Comparison of ENCODE assay signal across 8 mouse cellular contexts in the genomic region with DNA sequence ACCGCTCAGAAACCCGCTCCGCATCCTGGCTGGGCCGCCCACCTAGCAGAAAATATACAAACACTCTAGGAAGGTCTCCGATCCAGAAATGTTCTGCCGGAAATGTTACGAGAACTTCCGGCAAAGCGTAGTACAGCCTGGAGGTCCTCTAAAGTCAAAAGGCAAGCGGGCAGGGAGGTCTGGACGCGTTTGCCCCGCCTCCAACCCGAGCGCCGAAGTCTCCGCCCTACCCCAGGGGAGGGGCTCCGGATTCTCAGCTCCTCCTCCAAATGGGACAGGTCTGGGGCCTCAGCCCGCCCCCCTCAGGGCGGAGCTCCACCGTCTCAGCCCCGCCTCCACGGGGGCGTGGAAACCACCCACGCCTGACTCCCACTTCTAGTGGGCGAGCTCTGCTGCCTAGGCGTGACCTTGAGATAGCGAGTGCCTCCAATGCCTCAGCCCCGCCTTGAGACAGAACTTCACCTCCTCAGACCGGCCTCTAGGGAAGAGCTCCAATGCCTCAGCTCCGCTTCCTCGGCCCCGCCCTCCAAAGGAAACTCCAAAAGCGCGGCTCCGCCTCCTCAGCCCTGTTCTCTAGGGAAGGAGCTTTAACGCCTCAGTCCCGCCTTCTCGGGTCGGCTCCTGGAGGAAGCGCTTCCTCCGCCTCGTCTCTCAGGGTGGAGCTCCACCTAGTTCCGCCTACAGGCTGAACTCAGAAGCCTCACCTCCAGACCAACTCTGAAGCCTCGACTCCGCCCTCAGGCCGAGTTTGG. TPM values are rescaled to one million over a fixed set of nuclear protein-coding genes. Genes with fewer than 3 reads are reported as not detected.
DNase-seq lines count a peak whose midpoint lies in the region; ATAC-seq lines count a peak whose summit lies in the region.

Gene Mtrf1l (minus strand): TSS at position 171 of the 752 bp plus-strand sequence.

- WGBS in intestine, embryonic 14.5 days, result under 1% methylated on average over 47 of the region's 47 CpGs

- H3K4me3 ChIP-seq in intestine, embryonic 14.5 days (ENCODE audit: low read depth, low read length), result peak within 1 kb of the TSS; percentile 88

- H3K36me3 ChIP-seq in intestine, embryonic 14.5 days (ENCODE audit: control insufficient read depth, insufficient read depth, low read length), result peaks cover 23% of the 10 kb centered on the region

- no peaks in the 10 kb centered on the region for H3K9me3 ChIP-seq in intestine, embryonic 14.5 days (ENCODE audit: control insufficient read depth, low read length)

- intact Hi-C loops in left cerebral cortex, postnatal 14 days (cut with DNase I), result loop anchor here (2.0 kb wide), 1 partner anchor 17 kb away; no protein-coding TSS in a partner anchor

- peaks cover 6% of the 10 kb centered on the region for H3K4me1 ChIP-seq in intestine, embryonic 14.5 days (replicated peaks; ENCODE audit: control insufficient read depth, insufficient read depth, low read length)

- ATAC-seq in intestine, embryonic 14.5 days (replicated peaks; ENCODE audit: low FRiP score, low TSS enrichment, low read depth), result peak; percentile 96

- peak; percentile 95 to 98 for DNase-seq in adrenal gland, adult 18-20 months (ENCODE audit: low spot score in 2 of 2)
- DNase-seq in embryo, embryonic 11 days, result peak; percentile 98
- peak; percentile 98 for DNase-seq in gastrocnemius, postnatal 25 days
- peak; percentile 99 for DNase-seq in intestine, embryonic 14.5 days (ENCODE audit: low spot score)
- DNase-seq in left cerebral cortex, postnatal 14 days (ENCODE audit: low spot score in 2 of 2), result peak; percentile 92 to 94
- DNase-seq in mesoderm, embryonic 11.5 days (ENCODE audit: low read depth, low spot score), result peak; percentile 98
- DNase-seq in right cerebral cortex, postnatal 36 days (ENCODE audit: low spot score in 2 of 2), result peak; percentile 91 to 92
- peak; percentile 98 for DNase-seq in yolk sac, embryonic 10.5 days (ENCODE audit: low spot score)

- H3K27me3 ChIP-seq in intestine, embryonic 14.5 days (replicated peaks; ENCODE audit: control insufficient read depth, insufficient read depth, low read length), result no peaks in the 10 kb centered on the region

- peak within 1 kb of the TSS; percentile 94 for H3K27ac ChIP-seq in intestine, embryonic 14.5 days (ENCODE audit: low read depth)

- peak within 1 kb of the TSS; percentile 89 for H3K9ac ChIP-seq in intestine, embryonic 14.5 days (ENCODE audit: low read length)

- H3K4me2 ChIP-seq in intestine, embryonic 14.5 days (ENCODE audit: low read length), result peak within 1 kb of the TSS; percentile 62

RNA-seq across cellular contexts. Expression of gene Mtrf1l, which starts in this region (rescaled TPM):
- 10 to 100 TPM; 10.8 to 12.3 TPM for total RNA-seq in adrenal gland, adult 18-20 months (2021)
- total RNA-seq in gastrocnemius, postnatal 25 days (2021), result 1 to 10 TPM; 5.6 to 7.3 TPM
- 18.5 and 21.9 TPM in 2 replicates for polyA plus RNA-seq in intestine, embryonic 14.5 days (2014; fragmentation: Nextera tagmentation; extraction: Ambion mirVana)
- total RNA-seq in left cerebral cortex, postnatal 14 days (2021), result 10 to 100 TPM; 10.2 to 12.4 TPM

Comparison
In these comparisons a context has a peak if more than half of its experiments do, and no peak if none do; other contexts are left out.
1. Peak in every context shown above with its lines: DNase-seq, ATAC-seq, H3K4me3 ChIP-seq and H3K27ac ChIP-seq.